Mouse (Mus musculus) forebrain, embryonic 12.5 days (tissue): ENCODE data around the gene AI661453. TPM values are rescaled to one million over a fixed set of nuclear protein-coding genes. Genes with fewer than 3 reads are reported as not detected.
"Not testable (repeated sequence)": the region's sequence is repeated elsewhere in the genome, so short reads cannot be mapped to it uniquely, and the experiment has no call there.

ENCODE experiments used
- ATAC-seq: fragments of 200-750 bp; cut with Nextera tagmentation; 2 replicates; pipeline ENCODE4 v1.8.0; 2017; ENCODE audit warnings: moderate TSS enrichment; ENCODE audit not compliant: low FRiP score
- H3K27ac ChIP-seq: fragments of 300-500 bp; sonication (generic); 2 replicates; pipeline ENCODE4 v1.5.1; 2016; ENCODE audit warnings: mild to moderate bottlenecking
- H3K27me3 ChIP-seq: fragments of 300-500 bp; sonication (generic); 2 replicates; pipeline ENCODE4 v1.6.1; 2016; ENCODE audit warnings: mild to moderate bottlenecking
- H3K36me3 ChIP-seq: fragments of 300-500 bp; sonication (generic); replicated peaks from 2 replicates; pipeline ENCODE4 v1.6.1; 2016; ENCODE audit warnings: mild to moderate bottlenecking
- H3K4me1 ChIP-seq: fragments of 300-500 bp; sonication (generic); 2 replicates; pipeline ENCODE4 v1.6.1; 2016
- H3K4me2 ChIP-seq: fragments of 300-500 bp; sonication (generic); 2 replicates; pipeline ENCODE4 v1.6.1; 2016; ENCODE audit warnings: mild to moderate bottlenecking, moderate library complexity
- H3K4me3 ChIP-seq: fragments of 300-500 bp; sonication (generic); replicated peaks from 2 replicates; pipeline ENCODE4 v1.5.1; 2016; ENCODE audit warnings: mild to moderate bottlenecking
- H3K9ac ChIP-seq: fragments of 300-500 bp; sonication (generic); 2 replicates; pipeline ENCODE4 v1.6.1; 2016; ENCODE audit warnings: mild to moderate bottlenecking
- H3K9me3 ChIP-seq: fragments of 300-500 bp; sonication (generic); 2 replicates; pipeline ENCODE4 v1.6.1; 2016
- WGBS: fragments of 180-500 bp; shearing (Covaris S2); methylation state at CpG from one replicate; pipeline ENCODE4 v1.1.7; 2016; 5-methylcytosine and 5-hydroxymethylcytosine counted together
- polyA plus RNA-seq: library from polyadenylated mRNA; unstranded; fragments of >200 nt; fragmentation: Nextera tagmentation; extraction: Ambion mirVana; gene quantifications from 2 replicates; pipeline ENCODE4 v1.2.1, GENCODE M21; 2016

Gene AI661453
- polyA plus RNA-seq, 1 experiment from 2014 or later: 0.13 TPM

- no peak overlapping the region for H3K27ac ChIP-seq
- ATAC-seq: no peak
- no peaks in the 10 kb centered on the region for H3K27me3 ChIP-seq
- peaks cover 89% of the 10 kb centered on the region for H3K36me3 ChIP-seq
- H3K9me3 ChIP-seq: no peaks in the 10 kb centered on the region
- 91% methylated on average over 6 of the region's 6 CpGs for WGBS
- H3K4me2 ChIP-seq: no peak overlapping the region
- H3K4me3 ChIP-seq: no peak overlapping the region
- no peaks in the 10 kb centered on the region for H3K4me1 ChIP-seq
- no peak overlapping the region for H3K9ac ChIP-seq
Observed at GRCm38 (mm10) chr17:47493653-47494052, 57.2 kb downstream of the AI661453 start.

- Histone ChIP-seq H3K9ac (no peak overlapping the region), H3K27ac (no peak overlapping the region), H3K4me1 (no peaks in the 10 kb centered on the region), H3K36me3 (peaks cover 89% of the 10 kb centered on the region), H3K4me3 (no peak overlapping the region), H3K9me3 (no peaks in the 10 kb centered on the region), H3K4me2 (no peak overlapping the region), H3K27me3 (no peaks in the 10 kb centered on the region)
- 90% methylated on average over 11 of the region's 11 CpGs for WGBS
- no peak for ATAC-seq
Observed at GRCm38 (mm10) chr17:47494132-47494531, 57.7 kb downstream of the AI661453 start.

- Histone ChIP-seq H3K4me1 (peaks cover 22% of the 10 kb centered on the region), H3K27me3 (no peaks in the 10 kb centered on the region), H3K36me3 (peaks cover 27% of the 10 kb centered on the region), H3K9me3 (no peaks in the 10 kb centered on the region), H3K27ac (peak overlapping the region; percentile 67), H3K4me3 (peak overlapping the region; percentile 71), H3K9ac (peak overlapping the region; percentile 68), H3K4me2 (peak overlapping the region; percentile 89)
- WGBS: 11% methylated on average over 11 of the region's 11 CpGs
- no peak for ATAC-seq
Observed at GRCm38 (mm10) chr17:47501531-47501930, 65.1 kb downstream of the AI661453 start.

- Histone ChIP-seq H3K9me3 (no peaks in the 10 kb centered on the region), H3K4me2 (peak within 1 kb of the TSS; percentile 89), H3K4me1 (peaks cover 22% of the 10 kb centered on the region), H3K27ac (peak within 1 kb of the TSS; percentile 67), H3K4me3 (peak within 1 kb of the TSS; percentile 71), H3K27me3 (no peaks in the 10 kb centered on the region), H3K9ac (peak within 1 kb of the TSS; percentile 68), H3K36me3 (peaks cover 22% of the 10 kb centered on the region)
- WGBS: 2% methylated on average over 40 of the region's 40 CpGs
- peak; percentile 97 for ATAC-seq
Observed at GRCm38 (mm10) chr17:47501946-47502706, 65.7 kb downstream of the AI661453 start, which contains the start of gene Taf8. TSS of gene Taf8 (minus strand) at chr17:47502292.

GRCm38 (mm10) chr17:47502707-47503045 is 66.3 kb downstream of the AI661453 start:
- not testable (repeated sequence) for H3K9me3 ChIP-seq, H3K27ac ChIP-seq, ATAC-seq, H3K9ac ChIP-seq, H3K4me3 ChIP-seq, H3K27me3 ChIP-seq, H3K4me2 ChIP-seq
- peaks cover 22% of the 10 kb centered on the region for H3K4me1 ChIP-seq
- peaks cover 20% of the 10 kb centered on the region for H3K36me3 ChIP-seq
- 81% methylated on average over 6 of the region's 6 CpGs for WGBS

GRCm38 (mm10) chr17:47503689-47504088 is 67.3 kb downstream of the AI661453 start:
- no peak overlapping the region for H3K4me3 ChIP-seq
- no peak for ATAC-seq
- no peak overlapping the region for H3K4me2 ChIP-seq
- no peaks in the 10 kb centered on the region for H3K27me3 ChIP-seq
- peaks cover 28% of the 10 kb centered on the region for H3K4me1 ChIP-seq
- peaks cover 12% of the 10 kb centered on the region for H3K36me3 ChIP-seq
- H3K9me3 ChIP-seq: no peaks in the 10 kb centered on the region
- H3K9ac ChIP-seq: no peak overlapping the region
- H3K27ac ChIP-seq: no peak overlapping the region

GRCm38 (mm10) chr17:47504228-47504627 is 67.8 kb downstream of the AI661453 start:
- Histone ChIP-seq H3K4me3 (no peak overlapping the region), H3K27ac (no peak overlapping the region), H3K9me3 (no peaks in the 10 kb centered on the region), H3K4me1 (peaks cover 28% of the 10 kb centered on the region), H3K36me3 (peaks cover 7% of the 10 kb centered on the region), H3K9ac (no peak overlapping the region), H3K4me2 (peak overlapping the region; percentile 62), H3K27me3 (no peaks in the 10 kb centered on the region)
- WGBS: 78% methylated on average over 5 of the region's 5 CpGs
- no peak for ATAC-seq

GRCm38 (mm10) chr17:47504941-47505346 is 68.5 kb downstream of the AI661453 start, which contains the start of gene Ccnd3:
TSS of gene Ccnd3 (plus strand) at chr17:47505051.
- 1% methylated on average over 22 of the region's 22 CpGs for WGBS
- no peak for ATAC-seq
- Histone ChIP-seq H3K4me2 (peak within 1 kb of the TSS; percentile 62), H3K27ac (no peak within 1 kb of the TSS), H3K27me3 (no peaks in the 10 kb centered on the region), H3K4me1 (peaks cover 28% of the 10 kb centered on the region), H3K36me3 (0 out of 2 replicates have a peak, but pooled peaks cover 3% of the 10 kb centered on the region), H3K9ac (peak within 1 kb of the TSS; percentile 44), H3K9me3 (no peaks in the 10 kb centered on the region), H3K4me3 (peak within 1 kb of the TSS; percentile 31)

GRCm38 (mm10) chr17:47505566-47505965 is 69.2 kb downstream of the AI661453 start:
- H3K36me3 ChIP-seq: no peaks in the 10 kb centered on the region
- no peak overlapping the region for H3K27ac ChIP-seq
- peaks cover 28% of the 10 kb centered on the region for H3K4me1 ChIP-seq
- 67% methylated on average over 2 of the region's 2 CpGs for WGBS
- no peaks in the 10 kb centered on the region for H3K27me3 ChIP-seq
- H3K9me3 ChIP-seq: no peaks in the 10 kb centered on the region
- H3K4me3 ChIP-seq: no peak overlapping the region
- H3K9ac ChIP-seq: no peak overlapping the region
- no peak for ATAC-seq
- no peak overlapping the region for H3K4me2 ChIP-seq

- Histone ChIP-seq H3K4me2 (no peak overlapping the region), H3K9me3 (no peaks in the 10 kb centered on the region), H3K4me1 (peaks cover 26% of the 10 kb centered on the region), H3K27ac (no peak overlapping the region), H3K36me3 (no peaks in the 10 kb centered on the region), H3K4me3 (no peak overlapping the region), H3K27me3 (no peaks in the 10 kb centered on the region), H3K9ac (no peak overlapping the region)
- whole genome bisulfite sequencing: 78% methylated on average over 1 of the region's 1 CpGs
- no peak for ATAC-seq
Observed at GRCm38 (mm10) chr17:47506042-47506441, 69.6 kb downstream of the AI661453 start.

GRCm38 (mm10) chr17:47506697-47507096 is 70.3 kb downstream of the AI661453 start:
- Histone ChIP-seq H3K9ac (no peak overlapping the region), H3K27me3 (no peaks in the 10 kb centered on the region), H3K4me1 (peaks cover 25% of the 10 kb centered on the region), H3K27ac (no peak overlapping the region), H3K9me3 (no peaks in the 10 kb centered on the region), H3K4me3 (no peak overlapping the region), H3K36me3 (no peaks in the 10 kb centered on the region), H3K4me2 (no peak overlapping the region)
- 91% methylated on average over 4 of the region's 4 CpGs for WGBS
- no peak for ATAC-seq

- Histone ChIP-seq H3K27ac (no peak overlapping the region), H3K4me3 (no peak overlapping the region), H3K4me2 (no peak overlapping the region), H3K36me3 (no peaks in the 10 kb centered on the region), H3K4me1 (peaks cover 21% of the 10 kb centered on the region), H3K27me3 (no peaks in the 10 kb centered on the region), H3K9me3 (no peaks in the 10 kb centered on the region), H3K9ac (no peak overlapping the region)
- no peak for ATAC-seq
- 86% methylated on average over 2 of the region's 2 CpGs for WGBS
Observed at GRCm38 (mm10) chr17:47507523-47507922, 71.1 kb downstream of the AI661453 start.

GRCm38 (mm10) chr17:47508012-47508608 is 71.7 kb downstream of the AI661453 start:
- Histone ChIP-seq H3K4me3 (no peak overlapping the region), H3K4me1 (peaks cover 21% of the 10 kb centered on the region), H3K4me2 (no peak overlapping the region), H3K9ac (no peak overlapping the region), H3K27me3 (no peaks in the 10 kb centered on the region), H3K27ac (no peak overlapping the region), H3K36me3 (no peaks in the 10 kb centered on the region), H3K9me3 (no peaks in the 10 kb centered on the region)
- ATAC-seq: no peak
- WGBS: 55% methylated on average over 12 of the region's 12 CpGs
